Mouse (Mus musculus) liver, embryonic 13.5 days (tissue): ENCODE results near the gene Rpl29. TPM values are rescaled to one million over a fixed set of nuclear protein-coding genes. Genes with fewer than 3 reads are reported as not detected.
A peak's percentile ranks its signal among the peaks of the same experiment; 100 is the strongest.

Experiments
- ATAC-seq: fragments of 200-750 bp; cut with Nextera tagmentation; 2 replicates; pipeline ENCODE4 v1.8.0; 2017; ENCODE audit warnings: low read depth, mild to moderate bottlenecking, moderate number of reproducible peaks, moderate library complexity
- DNase-seq: peaks from one replicate; pipeline ENCODE4 v3.0.0; 2022
- H3K27ac ChIP-seq: fragments of 300-500 bp; sonication (generic); 2 replicates; pipeline ENCODE4 v1.5.1; 2015; ENCODE audit warnings: moderate library complexity, mild to moderate bottlenecking, inconsistent platforms
- H3K27me3 ChIP-seq: fragments of 300-500 bp; sonication (generic); 2 replicates; pipeline ENCODE4 v1.6.1; 2015; ENCODE audit warnings: mild to moderate bottlenecking, inconsistent platforms
- H3K36me3 ChIP-seq: fragments of 300-500 bp; sonication (generic); 2 replicates; pipeline ENCODE4 v1.6.1; 2015; ENCODE audit warnings: mild to moderate bottlenecking, inconsistent platforms
- H3K4me1 ChIP-seq: fragments of 300-500 bp; sonication (generic); replicated peaks from 2 replicates; pipeline ENCODE4 v1.6.1; 2015; ENCODE audit warnings: inconsistent platforms
- H3K4me2 ChIP-seq: fragments of 300-500 bp; sonication (generic); 2 replicates; pipeline ENCODE4 v1.6.1; 2015; ENCODE audit warnings: inconsistent platforms, mild to moderate bottlenecking, moderate library complexity
- H3K4me3 ChIP-seq: fragments of 300-500 bp; sonication (generic); replicated peaks from 2 replicates; pipeline ENCODE4 v1.5.1; 2015; ENCODE audit warnings: mild to moderate bottlenecking, inconsistent platforms
- H3K9ac ChIP-seq: fragments of 300-500 bp; sonication (generic); 2 replicates; pipeline ENCODE4 v1.6.1; 2015; ENCODE audit warnings: mild to moderate bottlenecking, inconsistent platforms
- H3K9me3 ChIP-seq: fragments of 300-500 bp; sonication (generic); replicated peaks from 2 replicates; pipeline ENCODE4 v1.6.1; 2016; ENCODE audit warnings: inconsistent platforms
- WGBS: fragments of 180-500 bp; shearing (Covaris S2); methylation state at CpG from one replicate; pipeline ENCODE4 v1.1.7; 2015; ENCODE audit not compliant: insufficient replicate concordance; 5-methylcytosine and 5-hydroxymethylcytosine counted together
- polyA plus RNA-seq: library from polyadenylated mRNA; unstranded; fragments of >200 nt; fragmentation: Nextera tagmentation; extraction: Ambion mirVana; gene quantifications from 2 replicates; pipeline ENCODE4 v1.2.1, GENCODE M21; 2015

Rpl29 gene
- polyA plus RNA-seq, 1 experiment from 2014 or later: 835 TPM

DNA sequence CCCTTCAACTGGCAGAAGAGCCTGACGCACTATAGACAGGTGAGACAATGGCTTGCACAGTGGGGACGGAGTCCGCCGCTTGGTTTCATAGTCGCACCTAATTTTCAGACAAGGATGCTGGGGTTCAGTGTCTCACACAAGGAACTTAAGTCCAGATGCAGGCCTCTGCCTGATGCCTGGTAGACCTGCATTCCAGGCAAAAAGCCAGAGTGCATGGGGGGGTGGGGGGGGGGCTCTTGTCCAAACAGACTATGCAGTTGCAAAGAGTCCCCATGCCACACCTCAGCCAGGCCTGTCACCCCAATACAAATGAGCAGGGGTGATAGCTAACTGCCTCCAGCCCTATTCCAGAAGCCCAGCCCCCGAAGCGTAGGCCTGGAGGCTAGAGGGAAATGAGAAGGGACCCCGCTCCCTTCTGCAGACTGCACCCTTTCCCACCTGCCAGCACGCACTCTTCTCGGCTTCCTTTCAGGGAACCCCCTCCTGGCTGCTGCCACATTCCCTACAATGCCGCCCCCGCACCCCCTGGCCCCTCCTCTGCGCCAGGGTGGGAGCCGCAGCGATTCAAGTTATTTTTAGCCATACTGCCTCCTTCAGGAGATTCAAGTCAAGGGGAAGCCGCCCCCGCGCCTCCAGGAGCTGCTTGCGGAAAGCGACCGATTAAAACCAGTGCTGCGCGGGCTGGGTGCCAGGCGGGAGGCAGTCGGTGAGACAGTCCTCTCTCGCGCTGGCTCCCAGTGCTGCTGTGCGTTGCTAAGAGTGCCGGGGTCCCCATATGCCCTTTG lies 11.2 kb upstream of the Rpl29 start:
- ATAC-seq: 0 out of 2 replicates have a peak, but pooled peaks have one; percentile 13
- Histone ChIP-seq H3K27me3 (peaks cover 50% of the 10 kb centered on the region), H3K4me3 (peak overlapping the region; percentile 30; the same call in 1 of the 2 replicates), H3K9ac (peak overlapping the region; percentile 31; the same call in 1 of the 2 replicates), H3K36me3 (no peaks in the 10 kb centered on the region), H3K27ac (no peak overlapping the region), H3K4me1 (peaks cover 23% of the 10 kb centered on the region), H3K4me2 (peak overlapping the region; percentile 45), H3K9me3 (no peaks in the 10 kb centered on the region)
- 18% methylated on average over 29 of the region's 29 CpGs for WGBS
- no peak for DNase-seq

DNA sequence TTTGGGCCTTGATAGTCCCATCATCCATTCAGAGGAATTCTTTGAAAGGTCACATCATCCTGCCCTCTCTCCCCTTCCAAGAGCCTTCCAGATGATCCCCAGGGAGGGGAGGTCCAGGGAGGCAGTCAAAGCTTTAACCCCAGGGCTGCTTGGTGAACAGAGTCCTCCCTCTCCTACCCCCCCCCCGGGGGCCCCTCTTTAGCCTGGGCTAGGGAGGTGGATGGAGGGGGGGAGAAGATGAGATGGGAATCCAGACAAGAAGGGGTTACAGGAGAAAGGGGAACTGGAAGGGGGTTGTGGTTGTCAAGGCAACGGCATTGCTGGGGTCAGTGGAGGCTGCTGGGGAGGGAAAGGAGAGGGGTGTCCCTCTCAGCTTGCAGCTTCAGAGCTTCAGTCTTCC lies 8.6 kb upstream of the Rpl29 start:
- Histone ChIP-seq H3K36me3 (no peaks in the 10 kb centered on the region), H3K9ac (no peak overlapping the region), H3K4me3 (no peak overlapping the region), H3K9me3 (no peaks in the 10 kb centered on the region), H3K27ac (no peak overlapping the region), H3K4me1 (peaks cover 20% of the 10 kb centered on the region), H3K27me3 (peaks cover 56% of the 10 kb centered on the region), H3K4me2 (no peak overlapping the region)
- 4% methylated on average over 2 of the region's 2 CpGs for whole genome bisulfite sequencing
- DNase-seq (no peak), ATAC-seq (no peak)

DNA sequence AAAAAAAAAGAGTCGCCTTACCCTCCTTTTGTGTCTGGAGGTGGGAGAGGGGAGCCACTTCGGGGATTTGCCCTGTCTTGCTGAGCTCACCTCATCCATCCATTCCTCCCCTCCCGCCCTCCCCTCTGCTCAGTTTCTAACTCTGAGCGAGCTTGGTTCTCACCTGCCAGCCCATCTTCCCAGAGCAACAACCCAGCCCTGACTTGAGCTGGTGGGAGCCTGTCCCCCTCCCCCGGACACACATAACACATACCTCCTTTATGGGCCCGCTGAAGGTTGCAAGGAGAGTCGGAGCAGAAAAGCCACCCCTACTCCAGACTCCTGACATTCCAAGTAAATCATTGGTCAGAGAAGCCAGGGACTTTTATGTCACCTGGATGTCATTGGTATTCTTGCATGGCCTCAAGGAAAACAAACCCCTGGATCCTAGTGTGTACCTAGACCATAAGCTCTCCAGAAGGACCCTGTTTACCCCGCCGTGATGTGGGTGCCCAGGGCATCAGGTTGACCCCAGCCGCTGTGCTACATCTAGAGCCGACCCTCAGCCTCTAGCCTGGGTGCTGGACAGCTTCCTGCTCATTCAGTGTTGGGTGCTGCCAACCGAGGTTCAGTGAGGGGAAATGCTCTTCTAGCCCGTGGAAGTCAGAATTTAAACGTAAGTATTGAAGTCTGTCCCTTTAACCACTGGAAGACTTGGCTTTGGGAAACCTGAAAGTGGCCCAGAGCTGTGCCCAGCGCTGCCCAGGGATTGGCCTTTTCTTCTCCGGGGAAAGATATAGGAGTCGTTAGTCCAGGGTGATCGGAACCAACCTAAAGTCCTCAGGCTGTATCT lies 8.0 kb upstream of the Rpl29 start:
- Histone ChIP-seq H3K4me2 (peak overlapping the region; percentile 24; the same call in 1 of the 2 replicates), H3K27me3 (peaks cover 54% of the 10 kb centered on the region), H3K9me3 (no peaks in the 10 kb centered on the region), H3K4me1 (peaks cover 20% of the 10 kb centered on the region), H3K9ac (no peak overlapping the region), H3K4me3 (no peak overlapping the region), H3K36me3 (no peaks in the 10 kb centered on the region), H3K27ac (no peak overlapping the region)
- ATAC-seq (0 out of 2 replicates have a peak, but pooled peaks have one; percentile 10), DNase-seq (no peak)
- WGBS: 13% methylated on average over 18 of the region's 18 CpGs

DNA sequence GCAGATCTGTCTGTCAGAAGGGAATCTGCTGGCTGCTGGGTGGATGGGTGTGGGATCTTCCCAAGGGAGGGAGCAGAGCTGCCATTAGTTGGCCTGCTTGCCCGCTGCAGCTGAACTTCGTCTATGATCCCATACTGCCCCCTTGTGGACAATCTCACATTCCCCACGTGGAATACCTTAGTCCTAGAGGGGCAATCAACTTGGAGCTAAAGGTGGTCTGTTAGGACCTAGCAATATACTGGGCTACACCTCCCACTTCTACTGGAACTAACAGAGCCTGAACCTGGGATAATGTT lies 7.4 kb upstream of the Rpl29 start:
- Histone ChIP-seq H3K4me2 (peak overlapping the region; percentile 24; the same call in 1 of the 2 replicates), H3K9ac (no peak overlapping the region), H3K4me3 (no peak overlapping the region), H3K27ac (no peak overlapping the region), H3K9me3 (no peaks in the 10 kb centered on the region), H3K4me1 (peaks cover 20% of the 10 kb centered on the region), H3K27me3 (peaks cover 54% of the 10 kb centered on the region), H3K36me3 (no peaks in the 10 kb centered on the region)
- peak; percentile 76 for ATAC-seq
- DNase-seq: peak; percentile 68
- 1% methylated on average over 3 of the region's 3 CpGs for WGBS

DNA sequence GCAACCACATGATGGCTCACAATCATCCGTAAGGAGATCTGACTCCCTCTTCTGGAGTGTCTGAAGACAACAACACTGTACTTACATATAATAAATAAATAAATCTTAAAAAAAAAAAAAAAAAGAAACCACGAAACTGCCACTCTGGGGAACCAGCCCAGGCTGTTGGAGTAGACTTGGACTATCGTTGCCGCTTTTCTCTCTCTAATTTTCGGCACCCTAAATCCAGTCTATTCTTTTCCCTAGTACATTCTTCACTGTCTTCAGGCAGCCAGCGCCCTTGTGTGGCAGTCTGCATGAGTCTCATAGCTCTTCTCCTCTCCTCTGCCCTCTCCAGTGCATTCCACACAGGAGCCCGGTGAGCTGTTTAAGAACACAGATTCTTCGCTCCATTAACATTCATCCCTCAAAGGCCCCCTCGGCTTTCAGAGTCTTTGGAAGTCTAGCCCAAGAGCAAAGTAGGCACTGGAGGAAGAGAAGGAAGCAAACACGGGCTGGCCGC lies 484 bp upstream of the Rpl29 start:
- Histone ChIP-seq H3K4me2 (peak overlapping the region; percentile 74), H3K27ac (peak overlapping the region; percentile 77), H3K9me3 (no peaks in the 10 kb centered on the region), H3K36me3 (peaks cover 35% of the 10 kb centered on the region), H3K9ac (peak overlapping the region; percentile 58), H3K27me3 (0 out of 2 replicates have a peak, but pooled peaks cover 3% of the 10 kb centered on the region), H3K4me1 (peaks cover 44% of the 10 kb centered on the region), H3K4me3 (peak overlapping the region; percentile 91)
- peak; percentile 27 for ATAC-seq
- DNase-seq: no peak
- 21% methylated on average over 11 of the region's 11 CpGs for WGBS

DNA sequence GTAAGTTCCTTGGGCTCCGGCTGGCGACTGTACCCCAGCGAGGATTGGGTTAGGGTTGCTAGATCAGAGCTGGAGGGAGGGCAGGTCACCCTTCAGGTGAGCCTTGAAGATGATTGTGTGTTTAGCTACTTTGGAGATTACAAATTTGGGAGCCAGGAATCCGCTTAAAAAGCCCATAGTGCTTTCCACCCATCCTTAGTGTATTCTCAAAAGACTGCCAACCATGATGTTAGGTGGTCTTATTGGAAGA lies 686 bp downstream of the Rpl29 start:
- H3K4me2 ChIP-seq: peak overlapping the region; percentile 74
- H3K36me3 ChIP-seq: peaks cover 43% of the 10 kb centered on the region
- ATAC-seq (no peak), DNase-seq (no peak)
- peak overlapping the region; percentile 91 for H3K4me3 ChIP-seq
- peaks cover 56% of the 10 kb centered on the region for H3K4me1 ChIP-seq
- H3K27me3 ChIP-seq: 0 out of 2 replicates have a peak, but pooled peaks cover 3% of the 10 kb centered on the region
- H3K9ac ChIP-seq: peak overlapping the region; percentile 97
- 0% methylated on average over 4 of the region's 4 CpGs for WGBS
- H3K27ac ChIP-seq: peak overlapping the region; percentile 89
- H3K9me3 ChIP-seq: no peaks in the 10 kb centered on the region

DNA sequence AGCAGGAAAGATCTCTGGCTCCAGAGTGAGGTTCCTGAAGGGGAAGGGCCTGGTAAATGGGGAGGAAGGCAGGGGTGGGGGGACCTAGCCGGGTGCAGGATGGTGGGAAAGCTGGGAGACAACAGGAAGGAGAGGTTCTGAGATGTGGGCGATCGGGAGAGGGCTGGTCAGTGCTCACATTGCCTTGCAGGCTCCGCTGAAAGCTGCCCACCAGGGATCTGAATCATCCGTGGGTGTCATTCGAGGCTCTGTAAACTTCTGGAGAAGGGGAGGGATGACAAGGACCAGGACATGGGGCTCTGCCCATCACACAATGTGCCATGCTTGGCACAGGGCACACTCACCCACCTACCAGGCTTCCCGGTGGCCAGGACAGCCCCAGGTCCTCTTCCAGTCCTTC lies 4.1 kb downstream of the Rpl29 start:
- H3K9ac ChIP-seq: peak overlapping the region; percentile 61; the same call in 1 of the 2 replicates
- peaks cover 43% of the 10 kb centered on the region for H3K36me3 ChIP-seq
- peaks cover 90% of the 10 kb centered on the region for H3K4me1 ChIP-seq
- ATAC-seq (no peak), DNase-seq (no peak)
- H3K4me2 ChIP-seq: peak overlapping the region; percentile 12
- H3K4me3 ChIP-seq: no peak overlapping the region
- H3K27ac ChIP-seq: peak overlapping the region; percentile 65
- H3K9me3 ChIP-seq: no peaks in the 10 kb centered on the region
- no peaks in the 10 kb centered on the region for H3K27me3 ChIP-seq
- 74% methylated on average over 7 of the region's 7 CpGs for WGBS

DNA sequence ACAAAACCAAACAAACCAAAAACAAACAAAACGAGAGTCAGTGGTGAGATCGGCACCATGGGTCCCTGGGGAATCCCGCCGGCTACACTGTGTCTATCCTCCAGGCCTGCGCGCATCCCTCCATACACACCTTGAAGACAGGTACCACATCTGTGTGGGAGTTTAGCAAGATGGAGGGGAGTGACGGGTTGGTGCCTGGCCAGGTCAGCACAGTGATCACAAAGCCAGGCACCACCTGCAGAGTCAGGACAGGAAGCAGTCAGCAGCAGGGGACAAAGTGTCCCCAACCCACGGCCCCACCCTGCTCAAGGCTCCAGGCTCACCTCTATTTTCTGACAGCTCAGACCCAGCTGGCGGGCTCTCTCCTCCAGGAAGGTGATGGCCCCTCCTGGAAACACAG lies 7.3 kb downstream of the Rpl29 start:
- no peak for ATAC-seq
- no peak overlapping the region for H3K4me3 ChIP-seq
- 68% methylated on average over 9 of the region's 9 CpGs for WGBS
- no peaks in the 10 kb centered on the region for H3K27me3 ChIP-seq
- no peak overlapping the region for H3K27ac ChIP-seq
- H3K4me1 ChIP-seq: peaks cover 76% of the 10 kb centered on the region
- no peak for DNase-seq
- H3K4me2 ChIP-seq: peak overlapping the region; percentile 89
- no peak overlapping the region for H3K9ac ChIP-seq
- H3K36me3 ChIP-seq: peaks cover 33% of the 10 kb centered on the region
- H3K9me3 ChIP-seq: no peaks in the 10 kb centered on the region

DNA sequence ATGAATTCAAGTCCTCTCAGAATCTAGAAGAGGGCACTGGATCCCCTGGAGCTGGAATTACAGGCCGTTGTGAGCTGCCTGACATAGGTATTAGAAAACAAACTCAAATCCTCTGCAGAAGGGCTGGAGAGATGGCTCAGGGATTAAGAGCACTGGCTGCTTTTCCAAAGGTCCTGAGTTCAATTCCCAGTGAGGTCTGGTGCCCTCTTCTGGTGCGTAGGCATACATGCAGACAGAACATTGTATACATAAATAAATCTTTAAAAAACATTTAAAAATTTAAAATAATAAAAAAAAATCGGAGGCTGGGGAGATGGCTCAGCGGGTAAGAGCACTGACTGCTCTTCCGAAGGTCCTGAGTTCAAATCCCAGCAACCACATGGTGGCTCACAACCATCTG lies 13.4 kb downstream of the Rpl29 start:
- Histone ChIP-seq H3K4me2 (no peak overlapping the region), H3K36me3 (0 out of 2 replicates have a peak, but pooled peaks cover 3% of the 10 kb centered on the region), H3K27ac (no peak overlapping the region), H3K9me3 (no peaks in the 10 kb centered on the region), H3K27me3 (no peaks in the 10 kb centered on the region), H3K4me1 (peaks cover 44% of the 10 kb centered on the region), H3K4me3 (no peak overlapping the region), H3K9ac (no peak overlapping the region)
- no peak for ATAC-seq
- DNase-seq: no peak
- WGBS: 64% methylated on average over 5 of the region's 5 CpGs

DNA sequence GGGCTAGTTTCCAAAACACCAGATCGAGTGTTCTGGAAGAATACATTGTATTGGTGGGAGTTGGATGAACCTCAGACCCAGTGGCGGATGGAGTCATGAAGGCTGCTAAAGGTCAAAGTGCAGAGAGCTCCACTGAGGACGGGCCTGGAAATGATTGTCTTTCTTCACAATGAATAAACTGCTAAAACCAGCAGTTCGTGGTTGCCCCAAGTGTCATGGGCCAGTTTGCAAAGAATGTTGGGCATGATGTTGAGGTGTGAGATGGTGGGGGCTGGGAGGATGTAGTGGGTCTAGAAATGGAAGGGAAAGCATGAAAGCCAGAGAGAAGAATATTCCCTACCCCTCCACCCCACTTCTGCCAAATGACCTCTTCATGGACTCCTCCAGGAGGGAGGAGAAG lies 15.6 kb downstream of the Rpl29 start:
- Histone ChIP-seq H3K9ac (no peak overlapping the region), H3K4me2 (no peak overlapping the region), H3K4me3 (no peak overlapping the region), H3K9me3 (no peaks in the 10 kb centered on the region), H3K27me3 (no peaks in the 10 kb centered on the region), H3K36me3 (0 out of 2 replicates have a peak, but pooled peaks cover 3% of the 10 kb centered on the region), H3K4me1 (peaks cover 46% of the 10 kb centered on the region), H3K27ac (no peak overlapping the region)
- DNase-seq: no peak
- WGBS: 69% methylated on average over 4 of the region's 4 CpGs
- no peak for ATAC-seq

DNA sequence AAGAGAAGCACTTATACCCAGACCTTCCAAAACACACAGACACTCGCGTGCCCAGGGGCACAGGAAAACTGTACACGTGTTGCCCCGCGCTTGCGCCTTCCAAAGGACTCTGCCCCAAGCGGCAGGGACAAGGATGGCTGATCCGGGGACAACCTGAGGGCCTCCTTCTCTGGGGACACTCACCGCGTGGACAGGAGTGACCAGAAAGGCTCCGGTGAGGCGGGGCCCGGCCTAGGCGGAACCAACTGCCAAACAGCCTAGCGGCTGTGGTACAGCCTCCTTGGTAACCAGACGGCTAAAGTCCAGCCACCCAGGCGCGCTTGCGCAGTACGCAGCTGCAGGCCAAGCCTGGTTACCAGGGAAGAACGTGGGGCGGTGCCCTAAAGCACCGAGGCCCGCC lies 18.1 kb downstream of the Rpl29 start, which contains the start of the genes Abhd14b and Abhd14a:
Abhd14b (plus strand) TSS at position 112 of the 400 bp plus-strand sequence.
Abhd14a (minus strand) TSS at position 331 of the 400 bp plus-strand sequence.
- H3K4me3 ChIP-seq: peak within 1 kb of the TSS; percentile 60
- H3K9ac ChIP-seq: peak within 1 kb of the TSS; percentile 65
- ATAC-seq (peak; percentile 81), DNase-seq (peak; percentile 79)
- H3K27ac ChIP-seq: peak within 1 kb of the TSS; percentile 54
- H3K27me3 ChIP-seq: peaks cover 20% of the 10 kb centered on the region
- WGBS: under 1% methylated on average over 24 of the region's 24 CpGs
- no peaks in the 10 kb centered on the region for H3K9me3 ChIP-seq
- no peaks in the 10 kb centered on the region for H3K36me3 ChIP-seq
- H3K4me1 ChIP-seq: peaks cover 70% of the 10 kb centered on the region
- peak within 1 kb of the TSS; percentile 79 for H3K4me2 ChIP-seq
